Mouse (Mus musculus): ENCODE results near the gene Klrb1b.

DNA sequence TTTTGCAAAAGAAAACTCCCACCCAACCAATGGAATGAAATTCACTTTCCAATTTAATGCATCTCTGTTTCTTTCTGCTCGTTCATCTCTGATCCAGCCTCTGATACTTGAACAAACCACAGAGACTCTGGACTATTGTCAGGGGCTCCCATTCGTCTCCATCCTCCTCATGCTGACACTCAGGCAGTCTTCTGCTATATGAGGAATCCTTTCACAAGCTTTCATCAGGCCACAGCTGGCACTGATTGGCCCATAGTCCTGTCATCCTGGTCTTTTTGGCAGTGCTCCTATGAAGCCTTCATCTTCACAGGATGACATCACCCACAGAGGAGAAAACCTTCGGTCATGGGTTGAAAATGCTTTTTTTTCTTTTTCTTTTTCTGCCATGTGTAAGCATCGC is 58.1 kb downstream of the Klrb1b start:
- TF ChIP-seq CTCF (IDR thresholded peaks at IDR 0.05; ENCODE audit: insufficient read depth, low read depth, low read length) (no peak), POLR2A (IDR thresholded peaks at IDR 0.05; ENCODE audit: insufficient read depth, low read depth, low read length) (no peak)

Data from olfactory bulb, adult 2 months (tissue).